Mouse (Mus musculus) spleen, postnatal 4 days (tissue): ENCODE measurements around the gene Csn1s1.

Source experiments
- DNase-seq, 2 experiments: peaks; one replicate each; pipeline ENCODE4 v3.0.0; 2022; ENCODE audit warnings: low spot score in 2 of 2

Csn1s1 gene

DNA sequence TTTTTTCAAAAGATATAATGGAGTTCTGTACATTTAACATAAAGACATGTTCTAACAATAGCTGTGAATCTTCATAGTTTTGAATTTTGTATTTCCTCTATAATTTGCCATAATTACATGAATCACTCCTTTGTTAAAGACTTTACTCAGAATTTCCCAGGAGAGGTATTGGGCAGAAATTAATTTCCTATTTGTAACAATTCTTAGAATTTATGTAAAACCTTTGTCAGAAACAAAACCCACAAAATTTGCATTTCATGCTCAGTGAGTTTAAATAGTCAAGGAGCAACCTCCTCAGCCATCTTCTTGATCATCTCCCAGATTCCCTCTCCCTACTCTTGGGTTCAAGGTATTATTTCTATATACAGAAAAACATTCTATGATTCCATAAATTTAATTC is at the start of gene Csn1s1:
TSS of gene Csn1s1 (plus strand) at position 301 of the 400 bp plus-strand sequence.
- DNase-seq: no peak

DNA sequence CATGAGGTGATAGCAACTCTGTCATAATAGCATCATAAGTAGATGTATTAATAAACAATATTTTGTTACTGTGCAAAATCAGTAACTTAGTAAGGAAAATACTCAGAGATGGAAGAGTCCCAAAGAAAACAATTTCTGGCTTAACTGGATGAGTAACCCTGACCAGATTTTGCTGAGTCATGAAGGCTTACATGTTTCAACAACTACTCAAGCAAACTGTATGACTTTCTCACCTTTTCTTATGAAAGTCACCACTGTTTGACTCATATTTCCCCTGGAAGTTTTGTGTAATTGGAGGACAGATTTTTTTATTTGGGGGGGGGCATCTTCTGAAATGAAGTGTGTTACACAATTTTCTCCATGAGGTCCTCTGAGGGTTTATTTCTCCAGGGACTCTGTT is 43.3 kb upstream of the Csn1s1 start:
- no peak for DNase-seq

DNA sequence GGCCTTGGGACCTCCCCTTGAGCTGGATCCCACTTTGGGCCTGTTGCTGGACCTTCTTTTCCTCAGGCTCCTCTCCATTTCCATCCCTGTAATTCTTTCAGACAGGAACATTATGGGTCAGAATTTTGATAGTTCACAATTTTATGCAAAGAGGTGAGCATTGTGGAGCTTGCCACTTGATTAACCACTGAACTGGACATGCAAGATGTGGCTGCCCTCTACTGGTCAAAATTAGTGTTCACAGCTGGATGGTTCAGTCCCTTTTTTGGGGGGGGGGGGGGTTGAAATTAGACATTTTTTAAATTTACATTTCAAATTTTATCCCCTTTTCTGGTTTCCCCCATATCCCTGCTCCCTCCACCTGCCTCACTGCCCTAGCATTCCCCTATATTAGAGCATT is 23.2 kb upstream of the Csn1s1 start:
- no peak for DNase-seq

- no peak for DNase-seq
Observed at GRCm38 (mm10) chr5:87699530-87699929, 33.5 kb downstream of the Csn1s1 start, which contains the start of gene Csn2. Csn2 (minus strand) TSS chr5:87699630.

DNA sequence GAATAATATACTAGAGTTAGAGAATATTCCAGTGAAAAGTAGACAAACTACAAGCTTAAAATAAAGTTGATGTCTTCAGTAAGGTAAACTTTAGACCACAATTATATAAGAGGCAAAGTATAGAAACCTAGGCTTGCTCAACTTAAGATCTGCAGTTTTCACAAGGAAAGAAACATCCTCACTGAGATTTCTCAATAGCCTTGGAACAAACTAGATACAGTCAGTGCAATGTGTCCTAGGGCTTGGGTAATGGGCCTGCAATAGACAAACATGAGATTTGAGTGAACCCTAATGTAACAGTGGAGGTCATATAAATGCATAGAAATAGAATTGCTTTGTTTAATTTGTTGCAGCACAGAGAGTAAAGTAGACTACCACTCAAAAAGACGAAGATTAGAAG is 39.9 kb downstream of the Csn1s1 start:
- DNase-seq: no peak
